Mouse (Mus musculus) lung, embryonic 14.5 days (tissue): ENCODE data around the gene Pbrm1. TPM values are rescaled to one million over a fixed set of nuclear protein-coding genes. Genes with fewer than 3 reads are reported as not detected.
A peak's percentile ranks its signal among the peaks of the same experiment; 100 is the strongest.

Experiments
- ATAC-seq: fragments of 200-750 bp; cut with Nextera tagmentation; 2 replicates; pipeline ENCODE4 v1.8.0; 2017; ENCODE audit warnings: mild to moderate bottlenecking, moderate TSS enrichment, moderate library complexity; ENCODE audit not compliant: insufficient read depth
- DNase-seq: peaks from one replicate; pipeline ENCODE4 v3.0.0-alpha.2; 2015
- H3K27ac ChIP-seq: fragments of 300-500 bp; sonication (generic); 2 replicates; pipeline ENCODE4 v1.5.1; 2014; ENCODE audit warnings: low read depth, mild to moderate bottlenecking, moderate library complexity
- H3K27me3 ChIP-seq: fragments of 300-500 bp; sonication (generic); 2 replicates; pipeline ENCODE4 v1.6.1; 2014; ENCODE audit warnings: low read length, control low read depth; ENCODE audit not compliant: insufficient read depth
- H3K36me3 ChIP-seq: fragments of 300-500 bp; sonication (generic); 2 replicates; pipeline ENCODE4 v1.6.1; 2014; ENCODE audit warnings: control low read depth; ENCODE audit not compliant: insufficient read depth
- H3K4me1 ChIP-seq: fragments of 300-500 bp; sonication (generic); 2 replicates; pipeline ENCODE4 v1.6.1; 2014; ENCODE audit warnings: antibody characterized with exemption, control low read depth; ENCODE audit not compliant: insufficient read depth
- H3K4me2 ChIP-seq: fragments of 300-500 bp; sonication (generic); 2 replicates; pipeline ENCODE4 v1.6.1; 2014; ENCODE audit warnings: mild to moderate bottlenecking
- H3K4me3 ChIP-seq: fragments of 300-500 bp; sonication (generic); 2 replicates; pipeline ENCODE4 v1.5.1; 2014; ENCODE audit warnings: low read depth, low read length
- H3K9ac ChIP-seq: fragments of 300-500 bp; sonication (generic); 2 replicates; pipeline ENCODE4 v1.6.1; 2014
- H3K9me3 ChIP-seq: fragments of 300-500 bp; sonication (generic); 2 replicates; pipeline ENCODE4 v1.6.1; 2016; ENCODE audit warnings: low read depth, low read length, control low read depth
- CTCF ChIP-seq: IDR thresholded peaks from 2 replicates; pipeline ENCODE4 v1.5.1; 2016; ENCODE audit warnings: antibody characterized with exemption, low read depth
- WGBS: fragments of 180-500 bp; shearing (Covaris S2); extraction: QIAGEN DNeasy Blood & Tissue Kit; methylation state at CpG from one replicate; pipeline ENCODE4 v1.1.7; 2014; 5-methylcytosine and 5-hydroxymethylcytosine counted together
- polyA plus RNA-seq: library from polyadenylated mRNA; unstranded; fragments of >200 nt; fragmentation: Nextera tagmentation; extraction: Ambion mirVana; gene quantifications from 2 replicates; pipeline ENCODE4 v1.2.1, GENCODE M21; 2014

The Pbrm1 gene
- polyA plus RNA-seq, 1 experiment from 2014 or later: 110 TPM

- peaks cover 60% of the 10 kb centered on the region for H3K36me3 ChIP-seq
- DNase-seq: no peak
- no peak overlapping the region for H3K9ac ChIP-seq
- no peak for TF ChIP-seq CTCF
- no peak overlapping the region for H3K4me3 ChIP-seq
- ATAC-seq: no peak
- H3K27ac ChIP-seq: no peak overlapping the region
- 87% methylated on average over 25 of the region's 25 CpGs for WGBS
- H3K9me3 ChIP-seq: no peaks in the 10 kb centered on the region
- H3K4me2 ChIP-seq: peak overlapping the region; percentile 97; the same call in 1 of the 2 replicates
- H3K27me3 ChIP-seq: no peaks in the 10 kb centered on the region
- H3K4me1 ChIP-seq: peaks cover 25% of the 10 kb centered on the region
Measured at GRCm38 (mm10) chr14:31134015-31135000, 115.4 kb downstream of the Pbrm1 start.

GRCm38 (mm10) chr14:31135495-31136410 lies 116.8 kb downstream of the Pbrm1 start:
- Histone ChIP-seq H3K27ac (no peak overlapping the region), H3K4me2 (no peak overlapping the region), H3K9ac (no peak overlapping the region), H3K36me3 (peaks cover 74% of the 10 kb centered on the region), H3K27me3 (no peaks in the 10 kb centered on the region), H3K4me3 (no peak overlapping the region), H3K9me3 (no peaks in the 10 kb centered on the region), H3K4me1 (peaks cover 15% of the 10 kb centered on the region)
- TF ChIP-seq CTCF: no peak
- no peak for ATAC-seq
- 91% methylated on average over 34 of the region's 34 CpGs for WGBS
- DNase-seq: no peak

- 85% methylated on average over 26 of the region's 26 CpGs for WGBS
- H3K9ac ChIP-seq: no peak overlapping the region
- H3K4me1 ChIP-seq: peaks cover 15% of the 10 kb centered on the region
- ATAC-seq: no peak
- DNase-seq: no peak
- no peak overlapping the region for H3K27ac ChIP-seq
- H3K36me3 ChIP-seq: peaks cover 83% of the 10 kb centered on the region
- H3K9me3 ChIP-seq: no peaks in the 10 kb centered on the region
- H3K4me3 ChIP-seq: no peak overlapping the region
- TF ChIP-seq CTCF: no peak
- H3K4me2 ChIP-seq: no peak overlapping the region
- H3K27me3 ChIP-seq: no peaks in the 10 kb centered on the region
Measured at GRCm38 (mm10) chr14:31136411-31137280, 117.7 kb downstream of the Pbrm1 start.

- no peaks in the 10 kb centered on the region for H3K27me3 ChIP-seq
- DNase-seq (no peak), ATAC-seq (no peak)
- no peak overlapping the region for H3K4me2 ChIP-seq
- no peak overlapping the region for H3K4me3 ChIP-seq
- H3K9me3 ChIP-seq: no peaks in the 10 kb centered on the region
- TF ChIP-seq CTCF: no peak
- H3K9ac ChIP-seq: no peak overlapping the region
- peaks cover 88% of the 10 kb centered on the region for H3K36me3 ChIP-seq
- WGBS: 68% methylated on average over 10 of the region's 10 CpGs
- H3K27ac ChIP-seq: peak overlapping the region; percentile 40; the same call in 1 of the 2 replicates
- H3K4me1 ChIP-seq: peaks cover 10% of the 10 kb centered on the region
Measured at GRCm38 (mm10) chr14:31137281-31137595, 118.3 kb downstream of the Pbrm1 start.

- peak overlapping the region; percentile 40; the same call in 1 of the 2 replicates for H3K27ac ChIP-seq
- H3K4me2 ChIP-seq: no peak overlapping the region
- H3K4me1 ChIP-seq: peaks cover 5% of the 10 kb centered on the region
- H3K4me3 ChIP-seq: no peak overlapping the region
- H3K36me3 ChIP-seq: peaks cover 94% of the 10 kb centered on the region
- no peaks in the 10 kb centered on the region for H3K9me3 ChIP-seq
- 80% methylated on average over 11 of the region's 11 CpGs for WGBS
- H3K27me3 ChIP-seq: no peaks in the 10 kb centered on the region
- DNase-seq (peak; percentile 38), ATAC-seq (no peak)
- no peak for TF ChIP-seq CTCF
- H3K9ac ChIP-seq: no peak overlapping the region; the same call in 1 of the 2 replicates
Measured at GRCm38 (mm10) chr14:31137791-31138190, 118.9 kb downstream of the Pbrm1 start.

- H3K4me3 ChIP-seq: no peak overlapping the region
- no peak for DNase-seq
- no peak overlapping the region for H3K4me2 ChIP-seq
- H3K27me3 ChIP-seq: no peaks in the 10 kb centered on the region
- TF ChIP-seq CTCF: no peak
- ATAC-seq: no peak
- H3K9me3 ChIP-seq: no peaks in the 10 kb centered on the region
- 83% methylated on average over 31 of the region's 35 CpGs for WGBS
- peaks cover 96% of the 10 kb centered on the region for H3K36me3 ChIP-seq
- H3K4me1 ChIP-seq: no peaks in the 10 kb centered on the region
- H3K27ac ChIP-seq: no peak overlapping the region
- H3K9ac ChIP-seq: no peak overlapping the region
Measured at GRCm38 (mm10) chr14:31138219-31138896, 119.4 kb downstream of the Pbrm1 start.
